Mouse (Mus musculus) hindbrain, embryonic 12.5 days (tissue): ENCODE results near the gene Etv6. TPM values are rescaled to one million over a fixed set of nuclear protein-coding genes. Genes with fewer than 3 reads are reported as not detected.

Experiments used
- ATAC-seq: fragments of 200-750 bp; cut with Nextera tagmentation; 2 replicates; pipeline ENCODE4 v1.8.0; 2017; ENCODE audit warnings: moderate TSS enrichment; ENCODE audit not compliant: low FRiP score
- H3K27ac ChIP-seq: fragments of 300-500 bp; sonication (generic); 2 replicates; pipeline ENCODE4 v1.5.1; 2016; ENCODE audit warnings: mild to moderate bottlenecking
- H3K27me3 ChIP-seq: fragments of 300-500 bp; sonication (generic); 2 replicates; pipeline ENCODE4 v1.6.1; 2016; ENCODE audit warnings: mild to moderate bottlenecking
- H3K36me3 ChIP-seq: fragments of 300-500 bp; sonication (generic); 2 replicates; pipeline ENCODE4 v1.6.1; 2016; ENCODE audit warnings: mild to moderate bottlenecking
- H3K4me1 ChIP-seq: fragments of 300-500 bp; sonication (generic); 2 replicates; pipeline ENCODE4 v1.6.1; 2016
- H3K4me2 ChIP-seq: fragments of 300-500 bp; sonication (generic); replicated peaks from 2 replicates; pipeline ENCODE4 v1.6.1; 2016; ENCODE audit warnings: mild to moderate bottlenecking
- H3K4me3 ChIP-seq: fragments of 300-500 bp; sonication (generic); 2 replicates; pipeline ENCODE4 v1.5.1; 2016; ENCODE audit warnings: mild to moderate bottlenecking
- H3K9ac ChIP-seq: fragments of 300-500 bp; sonication (generic); 2 replicates; pipeline ENCODE4 v1.6.1; 2016; ENCODE audit warnings: mild to moderate bottlenecking, moderate library complexity
- H3K9me3 ChIP-seq: fragments of 300-500 bp; sonication (generic); replicated peaks from 2 replicates; pipeline ENCODE4 v1.6.1; 2016; ENCODE audit warnings: mild to moderate bottlenecking
- WGBS: fragments of 180-500 bp; shearing (Covaris S2); methylation state at CpG from one replicate; pipeline ENCODE4 v1.1.7; 2016; 5-methylcytosine and 5-hydroxymethylcytosine counted together
- polyA plus RNA-seq: library from polyadenylated mRNA; unstranded; fragments of >200 nt; fragmentation: Nextera tagmentation; extraction: Ambion mirVana; gene quantifications from 2 replicates; pipeline ENCODE4 v1.2.1, GENCODE M21; 2016

Etv6 gene
- polyA plus RNA-seq, 1 experiment from 2014 or later = 11.7 TPM

DNA sequence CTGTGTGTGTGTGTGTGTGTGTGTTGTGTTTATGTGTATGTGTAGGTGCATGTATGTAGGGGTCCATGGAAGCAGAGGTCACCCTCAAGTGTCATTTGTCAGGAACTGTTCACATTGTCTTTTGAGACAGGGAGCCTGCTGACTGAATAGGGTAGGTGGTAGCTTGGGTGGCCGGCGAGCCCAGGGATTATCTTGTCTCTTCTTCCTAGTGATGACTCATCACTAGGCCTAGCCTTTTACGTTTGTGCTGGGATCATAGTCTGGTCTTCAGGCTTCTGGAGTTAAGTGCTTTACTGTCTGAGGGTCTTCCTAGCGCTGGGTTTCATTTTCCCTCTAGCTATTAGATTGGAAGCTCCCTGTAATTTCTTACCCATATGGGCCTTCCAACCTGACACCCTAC, 47.9 kb downstream of the Etv6 start:
- H3K36me3 ChIP-seq = no peaks in the 10 kb centered on the region
- H3K4me2 ChIP-seq = no peak overlapping the region
- no peak for ATAC-seq
- no peak overlapping the region for H3K4me3 ChIP-seq
- no peak overlapping the region for H3K9ac ChIP-seq
- no peak overlapping the region for H3K27ac ChIP-seq
- peaks cover 11% of the 10 kb centered on the region for H3K4me1 ChIP-seq
- no peaks in the 10 kb centered on the region for H3K27me3 ChIP-seq
- H3K9me3 ChIP-seq = no peaks in the 10 kb centered on the region
- 89% methylated on average over 4 of the region's 4 CpGs for WGBS

DNA sequence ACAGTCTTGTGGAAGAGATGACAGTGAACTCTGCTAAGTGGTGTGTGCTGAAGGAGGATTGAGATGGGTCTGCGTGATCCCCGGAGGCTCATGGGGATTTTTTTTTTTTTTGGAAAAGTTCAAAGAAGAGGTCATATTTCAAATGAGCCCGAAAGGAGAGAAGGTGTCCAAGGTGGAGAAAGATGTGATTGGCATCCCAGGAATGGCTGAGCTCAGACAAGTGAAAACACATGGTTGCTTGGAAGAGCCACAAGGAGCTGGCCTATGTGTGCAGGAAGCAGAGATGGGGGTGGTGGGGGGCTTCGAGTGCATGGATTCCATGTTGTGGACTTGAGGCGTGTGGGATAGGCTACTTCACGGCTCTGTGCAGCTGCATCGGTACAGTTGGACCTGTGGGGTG, 50.9 kb downstream of the Etv6 start:
- no peak overlapping the region for H3K4me2 ChIP-seq
- WGBS = 72% methylated on average over 7 of the region's 7 CpGs
- H3K9me3 ChIP-seq = no peaks in the 10 kb centered on the region
- peaks cover 13% of the 10 kb centered on the region for H3K4me1 ChIP-seq
- no peak overlapping the region for H3K9ac ChIP-seq
- H3K36me3 ChIP-seq = no peaks in the 10 kb centered on the region
- no peaks in the 10 kb centered on the region for H3K27me3 ChIP-seq
- no peak overlapping the region for H3K4me3 ChIP-seq
- no peak for ATAC-seq
- no peak overlapping the region for H3K27ac ChIP-seq

DNA sequence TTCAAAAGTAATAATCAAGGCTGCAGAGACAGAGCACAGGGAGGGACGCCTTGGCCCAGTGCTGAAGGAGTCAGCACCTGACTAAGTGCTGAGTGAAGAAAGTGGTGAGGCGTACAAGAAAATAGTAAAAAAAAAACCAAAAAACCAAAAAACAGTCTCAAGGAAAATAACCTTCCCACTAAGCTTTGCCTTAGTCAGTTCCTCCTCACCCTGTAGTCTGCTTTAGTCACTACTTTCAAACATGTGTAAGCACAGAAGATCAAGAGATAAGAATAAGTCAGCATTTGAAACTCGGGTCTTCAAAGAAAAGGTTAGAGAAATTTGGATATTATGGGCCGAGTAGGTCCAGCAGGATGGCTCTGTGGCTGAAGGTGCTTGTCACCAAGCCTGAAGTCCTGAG, 52.2 kb downstream of the Etv6 start:
- Histone ChIP-seq H3K9ac (no peak overlapping the region), H3K36me3 (no peaks in the 10 kb centered on the region), H3K4me2 (no peak overlapping the region), H3K4me3 (no peak overlapping the region), H3K4me1 (peaks cover 13% of the 10 kb centered on the region), H3K27me3 (no peaks in the 10 kb centered on the region), H3K27ac (no peak overlapping the region), H3K9me3 (no peaks in the 10 kb centered on the region)
- no peak for ATAC-seq
- 87% methylated on average over 4 of the region's 4 CpGs for WGBS

DNA sequence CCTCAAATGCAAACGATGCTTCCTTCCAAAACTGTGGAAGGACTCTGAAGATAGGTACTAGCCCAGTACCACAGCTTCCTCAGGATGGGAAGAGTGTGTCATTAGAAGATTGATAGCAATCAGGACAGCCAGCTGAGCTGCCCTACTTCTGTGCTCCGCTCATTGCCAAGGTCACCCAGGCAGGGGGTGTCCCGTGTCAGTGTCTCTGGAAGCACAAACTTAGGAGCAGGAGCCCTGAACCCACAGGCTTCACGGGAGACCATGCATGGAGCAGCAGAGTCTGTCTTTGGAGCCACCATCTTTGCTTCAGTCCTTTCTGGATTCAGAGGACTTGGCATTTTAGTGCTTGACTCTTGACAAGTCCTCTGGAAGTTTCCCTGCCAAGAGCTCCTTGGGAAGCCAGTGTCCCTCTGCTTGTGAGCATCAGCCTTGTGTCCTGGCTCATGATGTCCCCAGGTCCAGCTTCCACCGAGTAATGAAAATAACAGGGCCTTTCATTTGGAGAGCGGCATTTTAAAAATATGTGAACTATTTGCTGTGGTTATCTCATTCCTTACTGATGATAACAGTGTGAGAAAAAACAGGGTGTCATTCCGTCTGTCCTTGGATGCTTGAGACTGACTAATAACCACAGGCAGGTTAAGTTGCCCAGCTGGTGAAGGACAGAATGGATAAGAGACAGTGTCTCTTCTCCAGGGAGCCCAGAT, 54.3 kb downstream of the Etv6 start:
- Histone ChIP-seq H3K36me3 (no peaks in the 10 kb centered on the region), H3K4me1 (peaks cover 13% of the 10 kb centered on the region), H3K9me3 (no peaks in the 10 kb centered on the region), H3K27ac (no peak overlapping the region), H3K27me3 (no peaks in the 10 kb centered on the region), H3K4me3 (no peak overlapping the region), H3K4me2 (no peak overlapping the region), H3K9ac (no peak overlapping the region)
- WGBS = 75% methylated on average over 7 of the region's 7 CpGs
- ATAC-seq = no peak

DNA sequence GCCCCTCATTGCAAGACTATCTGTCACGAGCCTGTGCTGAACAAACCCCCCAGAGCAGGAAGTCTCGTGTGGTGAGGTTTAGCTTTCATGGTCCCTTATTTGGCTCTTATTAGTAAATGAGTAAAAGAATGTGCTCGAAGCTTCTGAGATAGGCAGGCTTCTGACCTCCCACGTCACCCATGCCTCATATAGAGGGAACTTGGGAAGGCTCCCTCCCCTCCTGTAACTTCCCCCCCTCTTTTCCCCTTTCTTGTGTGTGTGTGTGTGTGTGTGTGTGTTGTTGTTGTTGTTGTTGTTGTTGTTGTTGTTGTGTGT, 54.8 kb downstream of the Etv6 start:
- H3K4me2 ChIP-seq = no peak overlapping the region
- WGBS = 68% methylated on average over 4 of the region's 4 CpGs
- no peaks in the 10 kb centered on the region for H3K36me3 ChIP-seq
- H3K9me3 ChIP-seq = no peaks in the 10 kb centered on the region
- H3K9ac ChIP-seq = no peak overlapping the region
- H3K4me3 ChIP-seq = no peak overlapping the region
- no peak for ATAC-seq
- peaks cover 13% of the 10 kb centered on the region for H3K4me1 ChIP-seq
- no peak overlapping the region for H3K27ac ChIP-seq
- H3K27me3 ChIP-seq = no peaks in the 10 kb centered on the region

DNA sequence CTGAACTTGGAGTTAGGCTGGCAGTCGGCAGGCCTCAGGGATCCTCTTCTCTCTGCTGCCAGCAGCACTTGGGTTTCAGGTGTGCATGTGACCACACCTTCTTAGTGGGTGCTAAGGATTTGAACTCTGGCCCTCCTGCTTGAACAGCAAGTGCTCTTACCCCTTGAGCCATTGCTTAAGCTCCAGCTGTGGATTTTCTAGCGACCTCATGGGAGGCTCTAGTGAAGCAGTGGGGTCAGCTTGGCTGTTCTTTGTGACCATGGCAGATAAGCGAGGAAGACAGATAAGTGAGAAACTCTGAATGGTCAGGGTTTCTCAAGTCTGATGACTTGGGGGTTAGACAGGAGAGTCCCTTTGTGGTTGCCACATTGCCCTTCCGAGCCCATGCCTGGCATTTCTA, 55.4 kb downstream of the Etv6 start:
- no peaks in the 10 kb centered on the region for H3K27me3 ChIP-seq
- peaks cover 13% of the 10 kb centered on the region for H3K4me1 ChIP-seq
- H3K27ac ChIP-seq = peak overlapping the region; percentile 9; the same call in 1 of the 2 replicates
- no peak overlapping the region for H3K9ac ChIP-seq
- H3K4me3 ChIP-seq = no peak overlapping the region
- H3K36me3 ChIP-seq = no peaks in the 10 kb centered on the region
- H3K4me2 ChIP-seq = no peak overlapping the region
- no peak for ATAC-seq
- WGBS = 89% methylated on average over 4 of the region's 4 CpGs
- H3K9me3 ChIP-seq = no peaks in the 10 kb centered on the region

DNA sequence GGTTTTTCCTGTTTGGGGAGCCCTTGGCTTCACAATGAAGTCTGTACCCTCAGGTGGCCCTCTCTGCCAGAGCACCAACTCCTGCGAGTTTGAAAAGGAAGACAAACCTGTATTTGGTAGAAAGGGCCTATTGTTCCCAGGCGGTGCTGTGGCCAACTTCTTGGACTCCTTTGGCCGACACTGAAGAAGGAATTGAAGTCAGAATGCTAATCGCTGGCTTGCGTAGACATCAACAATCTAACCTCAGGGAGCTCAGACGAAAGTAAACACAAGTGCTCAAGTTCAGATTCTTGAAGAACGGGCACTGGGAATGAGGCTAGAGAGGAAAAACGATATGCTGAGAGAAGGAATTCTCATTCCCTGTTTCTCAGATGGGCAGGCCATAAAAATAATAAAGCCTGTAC, 55.9 kb downstream of the Etv6 start:
- H3K4me3 ChIP-seq = no peak overlapping the region
- peak overlapping the region; percentile 9; the same call in 1 of the 2 replicates for H3K27ac ChIP-seq

DNA sequence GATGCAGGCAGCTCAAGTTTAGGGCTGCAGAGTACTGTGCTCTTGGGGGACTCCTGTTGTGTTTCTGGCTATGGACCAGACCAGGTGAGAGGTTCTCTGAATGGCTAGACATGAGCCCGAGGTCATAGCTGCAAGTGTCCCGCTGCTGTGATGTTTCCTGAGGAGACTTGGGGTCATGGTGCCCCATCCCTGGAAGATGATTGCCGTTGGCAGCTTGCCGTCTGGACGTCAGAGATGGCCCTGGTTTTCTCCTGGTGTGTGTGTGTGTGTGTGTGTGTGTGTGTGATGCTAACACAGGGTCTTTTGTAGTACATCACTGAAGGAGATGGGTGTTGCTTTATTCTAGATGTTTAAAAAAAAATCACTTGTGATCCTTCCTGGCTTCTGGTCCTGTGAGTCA, 58.6 kb downstream of the Etv6 start:
- Histone ChIP-seq H3K9me3 (no peaks in the 10 kb centered on the region), H3K27me3 (no peaks in the 10 kb centered on the region), H3K4me2 (no peak overlapping the region), H3K4me1 (peaks cover 13% of the 10 kb centered on the region; the same call in 1 of the 2 replicates), H3K27ac (no peak overlapping the region), H3K9ac (no peak overlapping the region), H3K4me3 (no peak overlapping the region), H3K36me3 (no peaks in the 10 kb centered on the region)
- 90% methylated on average over 5 of the region's 5 CpGs for WGBS
- no peak for ATAC-seq

More for the DNA sequence above, 55.9 kb downstream of the Etv6 start:
- Histone ChIP-seq H3K9me3 (no peaks in the 10 kb centered on the region), H3K36me3 (no peaks in the 10 kb centered on the region), H3K9ac (no peak overlapping the region), H3K4me1 (peaks cover 15% of the 10 kb centered on the region), H3K27me3 (no peaks in the 10 kb centered on the region), H3K4me2 (no peak overlapping the region)
- WGBS = 66% methylated on average over 8 of the region's 8 CpGs
- ATAC-seq = no peak

DNA sequence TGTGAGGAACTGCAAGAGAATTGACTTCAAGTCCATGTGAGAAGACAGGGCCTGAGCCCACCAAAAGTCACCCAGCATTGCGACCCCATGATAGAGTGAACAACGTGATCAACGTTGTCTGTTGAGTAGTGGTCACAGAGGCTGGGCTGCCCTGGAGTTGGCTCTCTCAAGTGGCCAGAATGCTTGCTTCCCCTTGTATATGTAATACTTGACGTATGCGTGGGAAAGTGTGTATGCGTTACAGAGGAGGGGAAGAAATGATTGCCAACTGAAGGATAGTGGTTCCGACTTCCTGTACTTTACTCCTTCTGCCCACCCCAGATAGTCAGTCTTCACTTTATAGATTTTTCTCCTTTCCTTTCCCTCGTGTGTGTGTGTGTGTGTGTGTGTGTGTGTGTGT, 59.1 kb downstream of the Etv6 start:
- no peaks in the 10 kb centered on the region for H3K36me3 ChIP-seq
- no peak overlapping the region for H3K4me3 ChIP-seq
- H3K9ac ChIP-seq = no peak overlapping the region
- ATAC-seq = no peak
- H3K9me3 ChIP-seq = no peaks in the 10 kb centered on the region
- no peak overlapping the region for H3K4me2 ChIP-seq
- H3K4me1 ChIP-seq = peaks cover 12% of the 10 kb centered on the region; the same call in 1 of the 2 replicates
- 94% methylated on average over 7 of the region's 8 CpGs for WGBS
- no peaks in the 10 kb centered on the region for H3K27me3 ChIP-seq
- H3K27ac ChIP-seq = no peak overlapping the region

DNA sequence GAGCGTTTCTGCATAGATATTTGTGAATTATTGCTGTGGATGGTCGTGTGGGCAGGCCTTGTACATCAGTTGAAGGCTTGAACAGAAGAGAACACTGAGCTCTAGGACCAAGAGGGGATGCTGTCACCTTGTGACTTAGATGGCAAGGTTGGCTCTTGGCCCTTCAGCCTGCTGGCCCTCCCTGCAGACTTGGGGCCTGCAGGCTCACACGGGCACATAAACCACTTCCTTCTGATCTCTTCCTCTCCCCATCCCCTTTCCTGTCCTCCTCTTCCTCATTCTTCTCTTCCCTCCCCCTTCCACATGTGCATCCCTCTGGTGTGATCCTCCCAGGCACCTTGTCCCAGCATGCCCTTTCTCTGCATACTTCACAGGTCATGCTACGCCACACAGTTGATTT, 60.1 kb downstream of the Etv6 start:
- Histone ChIP-seq H3K9me3 (no peaks in the 10 kb centered on the region), H3K4me1 (0 out of 2 replicates have a peak, but pooled peaks cover 6% of the 10 kb centered on the region), H3K27me3 (no peaks in the 10 kb centered on the region), H3K4me2 (no peak overlapping the region), H3K9ac (no peak overlapping the region), H3K4me3 (no peak overlapping the region), H3K27ac (0 out of 2 replicates have a peak overlapping the region, but pooled peaks have one; percentile 2), H3K36me3 (no peaks in the 10 kb centered on the region)
- ATAC-seq = no peak
- WGBS = 81% methylated on average over 4 of the region's 4 CpGs

DNA sequence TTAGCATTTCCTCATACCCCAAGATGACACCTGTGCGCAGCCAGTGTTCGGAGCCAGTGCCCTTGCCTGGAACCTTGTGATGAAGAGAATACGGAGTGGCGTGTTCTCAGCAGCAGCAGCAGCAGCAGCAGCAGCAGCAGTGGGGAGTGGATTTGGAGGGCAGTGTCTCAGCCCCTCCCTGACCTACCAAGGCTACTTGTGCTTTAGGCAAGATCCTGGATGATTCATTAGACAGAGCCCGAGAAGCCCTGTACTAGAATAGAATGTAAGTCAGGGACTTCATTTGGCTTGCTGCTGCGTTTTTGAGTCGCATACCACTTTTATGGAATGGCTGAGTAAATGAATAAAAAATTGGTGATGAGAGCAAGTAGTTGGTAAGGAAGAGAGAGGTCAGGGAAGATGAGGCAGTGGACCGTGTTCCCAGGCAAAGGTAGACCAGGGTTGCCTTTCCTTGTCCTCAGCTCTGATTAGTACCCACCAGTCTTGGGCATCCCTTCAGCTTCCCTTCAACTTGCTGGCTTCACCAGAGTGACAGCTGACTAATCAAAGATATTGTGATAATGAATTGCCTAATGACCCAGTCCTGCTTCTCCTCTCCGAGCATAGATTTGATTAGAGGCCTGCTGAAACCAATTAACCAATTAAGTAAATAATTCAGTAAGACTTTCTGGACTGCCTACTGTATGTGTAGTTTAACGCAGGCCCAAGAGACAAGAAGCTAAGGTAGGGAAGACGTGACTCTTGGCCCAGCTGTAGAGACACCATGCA, 64.7 kb downstream of the Etv6 start:
- Histone ChIP-seq H3K9me3 (no peaks in the 10 kb centered on the region), H3K36me3 (no peaks in the 10 kb centered on the region), H3K27ac (no peak overlapping the region), H3K4me2 (no peak overlapping the region), H3K9ac (no peak overlapping the region), H3K4me3 (no peak overlapping the region), H3K27me3 (no peaks in the 10 kb centered on the region), H3K4me1 (0 out of 2 replicates have a peak, but pooled peaks cover 2% of the 10 kb centered on the region)
- WGBS = 92% methylated on average over 11 of the region's 11 CpGs
- no peak for ATAC-seq

DNA sequence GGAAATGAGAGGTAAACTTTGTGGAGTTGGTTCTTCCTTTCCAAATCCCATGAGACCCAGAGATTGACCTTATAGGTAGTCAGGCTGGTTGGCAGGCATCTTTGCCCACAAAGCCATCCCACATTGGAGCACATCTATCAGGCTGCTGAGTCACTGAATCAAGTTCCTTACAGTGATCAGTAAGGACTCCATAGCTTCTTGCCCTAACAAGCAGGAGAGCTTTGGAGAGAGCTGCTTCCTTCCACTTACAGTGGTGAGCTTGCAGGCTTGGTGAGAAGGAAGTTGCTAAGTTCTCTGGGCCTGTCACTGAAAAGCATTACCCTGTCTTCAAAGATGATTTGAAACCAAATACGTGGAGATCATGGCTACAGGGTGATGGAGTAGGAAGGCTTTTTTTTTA, 66.9 kb downstream of the Etv6 start:
- Histone ChIP-seq H3K9me3 (no peaks in the 10 kb centered on the region), H3K4me1 (no peaks in the 10 kb centered on the region; the same call in 1 of the 2 replicates), H3K27me3 (no peaks in the 10 kb centered on the region), H3K36me3 (no peaks in the 10 kb centered on the region), H3K27ac (no peak overlapping the region), H3K4me3 (no peak overlapping the region), H3K9ac (no peak overlapping the region), H3K4me2 (no peak overlapping the region)
- ATAC-seq = no peak
- WGBS = 79% methylated on average over 1 of the region's 1 CpGs

DNA sequence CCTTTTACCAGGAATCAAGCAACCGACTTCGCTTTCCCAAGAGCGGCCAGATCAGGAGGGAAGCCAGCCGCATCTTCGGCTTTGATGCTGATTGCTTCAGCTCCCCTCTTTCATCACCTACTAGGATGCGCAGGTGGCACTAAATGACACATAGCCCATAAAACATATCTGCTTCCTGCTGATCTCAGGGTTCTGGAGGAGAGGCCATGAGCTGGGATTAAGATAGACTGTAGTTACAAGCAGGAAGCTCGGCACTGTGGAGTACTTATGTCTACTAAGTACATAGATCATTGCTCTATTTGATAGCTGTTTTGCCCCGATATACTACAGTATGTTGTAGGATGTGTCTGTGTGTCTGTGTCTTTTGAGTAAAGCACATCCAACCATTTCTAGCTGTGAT, 68.0 kb downstream of the Etv6 start:
- ATAC-seq = no peak
- H3K9me3 ChIP-seq = no peaks in the 10 kb centered on the region
- no peaks in the 10 kb centered on the region; the same call in 1 of the 2 replicates for H3K4me1 ChIP-seq
- no peak overlapping the region for H3K9ac ChIP-seq
- no peak overlapping the region for H3K4me2 ChIP-seq
- no peak overlapping the region for H3K4me3 ChIP-seq
- H3K36me3 ChIP-seq = no peaks in the 10 kb centered on the region
- H3K27ac ChIP-seq = no peak overlapping the region
- no peaks in the 10 kb centered on the region for H3K27me3 ChIP-seq
- 94% methylated on average over 8 of the region's 8 CpGs for WGBS
